Mouse (Mus musculus) spleen, embryonic (tissue): ENCODE results near the gene Spata17.

Experiments
- CTCF ChIA-PET: fragments of 350-600 bp; sonication (Branson Sonifier 250); formaldehyde crosslinking; loops from one replicate; lab custom pipeline; 2022; lab: Charles Lee

Gene Spata17

DNA sequence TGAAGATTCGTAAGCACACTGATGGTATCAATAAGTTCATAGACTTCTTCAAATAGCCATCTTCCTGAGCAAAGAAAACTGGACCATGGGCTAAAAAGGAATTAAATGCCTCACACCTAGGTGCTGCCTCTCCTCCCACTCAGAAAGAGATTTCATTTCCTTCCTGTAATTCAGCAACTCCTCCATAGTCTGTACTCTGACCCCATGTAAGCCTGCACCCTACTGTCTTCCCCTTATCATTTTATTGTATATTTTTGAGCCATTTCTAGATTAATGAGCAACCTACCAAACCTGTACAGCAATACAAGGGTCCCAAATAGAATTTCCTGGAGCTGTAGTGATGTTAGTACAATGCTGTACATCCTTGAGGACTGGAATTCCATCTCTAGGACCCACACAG lies 211.0 kb downstream of the Spata17 start:
- CTCF ChIA-PET, result no interaction called here

DNA sequence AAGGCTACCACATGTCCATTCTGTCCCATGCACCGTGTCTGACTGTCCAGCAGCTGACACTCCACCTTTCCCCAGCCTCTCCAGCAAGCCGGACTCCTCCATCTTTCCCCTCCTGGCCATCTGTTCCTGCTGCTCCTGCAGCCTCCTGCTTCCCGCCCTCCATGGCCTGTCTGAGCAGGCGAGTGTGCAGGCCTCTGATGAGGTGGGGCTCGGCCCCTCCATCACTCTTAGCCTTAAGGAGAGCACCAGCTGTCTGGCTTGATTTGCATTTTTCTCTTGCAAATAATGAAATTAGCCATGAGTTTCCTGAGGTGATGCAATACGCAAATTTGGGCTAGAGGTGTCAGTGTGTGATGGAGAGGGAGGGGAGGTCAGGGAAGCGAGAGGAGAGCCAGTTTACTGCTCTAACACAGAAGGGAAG lies 211.8 kb downstream of the Spata17 start:
- CTCF ChIA-PET, result no interaction called here

DNA sequence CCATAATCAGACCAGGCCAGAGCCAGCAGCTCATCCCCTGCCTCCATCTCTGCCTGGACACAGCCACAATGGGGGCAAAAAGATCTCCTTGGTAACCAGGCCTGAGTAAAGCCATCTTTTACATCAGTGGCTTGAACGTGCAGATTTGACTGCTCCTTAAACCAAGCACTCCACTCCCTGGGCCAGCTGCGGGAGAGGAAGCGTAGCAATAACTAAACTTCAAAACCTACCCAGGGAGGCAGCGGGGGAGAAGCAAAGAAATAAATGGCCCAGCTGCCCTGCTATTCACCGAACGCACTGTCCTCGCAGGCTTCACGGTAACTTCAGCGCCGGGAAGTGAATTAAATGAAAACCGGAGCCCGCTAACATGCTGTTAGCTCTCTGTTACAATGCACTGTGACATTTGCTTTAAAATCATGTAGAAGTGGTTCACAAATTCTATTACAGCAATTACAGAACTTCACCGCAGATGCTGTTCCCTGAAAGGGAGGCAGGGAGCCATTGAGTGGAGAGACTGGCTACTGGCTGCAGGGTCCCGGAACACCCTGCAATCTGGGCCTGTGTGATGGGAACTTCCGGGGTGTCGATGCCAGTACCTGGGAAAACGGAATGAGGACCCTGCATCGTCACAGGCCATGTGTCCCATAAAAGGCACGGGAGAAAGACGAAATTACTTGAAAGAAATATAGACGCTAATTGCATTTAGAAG lies 217.5 kb downstream of the Spata17 start:
- CTCF ChIA-PET, result no interaction called here
